In genomic region chr12:26360946-26361523, GRCm38 (mm10) we compare ENCODE assay signal across 20 mouse cellular contexts. TPM values are rescaled to one million over a fixed set of nuclear protein-coding genes. Genes with fewer than 3 reads are reported as not detected.
DNase-seq lines count a peak whose midpoint lies in the region; ATAC-seq and TF ChIP-seq lines count a peak whose summit lies in the region.
"Had no signal": no experiment of that assay in that cellular context is flagged by ENCODE, and none has a peak within 500 bp of the region (broad histone marks: within the 10 kb centered on the region; RNA-seq: fewer than 3 reads in every experiment).

No protein-coding gene starts in this region.

- no peaks in the 10 kb centered on the region for H3K36me3 ChIP-seq in stomach, embryonic 16.5 days (ENCODE audit: control insufficient read depth, insufficient read depth, low read length)
- no peaks in the 10 kb centered on the region for H3K36me3 ChIP-seq in stomach, postnatal 0 days (ENCODE audit: control insufficient read depth, insufficient read depth, low read length)
- 0 out of 2 replicates have a peak, but pooled peaks cover 2% of the 10 kb centered on the region for H3K36me3 ChIP-seq in neural tube, embryonic 15.5 days
- H3K36me3 ChIP-seq: G1E had no signal

- H3K4me2 ChIP-seq in stomach, embryonic 16.5 days (ENCODE audit: low read depth, low read length) = no peak overlapping the region
- no peak overlapping the region for H3K4me2 ChIP-seq in stomach, postnatal 0 days (replicated peaks; ENCODE audit: low read depth)
- no peak overlapping the region for H3K4me2 ChIP-seq in neural tube, embryonic 15.5 days
- H3K4me2 ChIP-seq: embryonic facial prominence, embryonic 13.5 days; forebrain, embryonic 12.5 days; heart, embryonic 11.5 days; limb, embryonic 13.5 days had no signal

- no peaks in the 10 kb centered on the region; the same call in 1 of the 2 replicates for H3K4me1 ChIP-seq in stomach, embryonic 16.5 days (ENCODE audit: control insufficient read depth, insufficient read depth, low read length)
- no peaks in the 10 kb centered on the region for H3K4me1 ChIP-seq in stomach, postnatal 0 days (replicated peaks; ENCODE audit: control insufficient read depth, insufficient read depth)
- peaks cover 22% of the 10 kb centered on the region for H3K4me1 ChIP-seq in neural tube, embryonic 15.5 days

- H3K9ac ChIP-seq in stomach, embryonic 16.5 days (ENCODE audit: low read length) = no peak overlapping the region
- H3K9ac ChIP-seq in stomach, postnatal 0 days (ENCODE audit: low read length) = no peak overlapping the region
- H3K9ac ChIP-seq in neural tube, embryonic 15.5 days (replicated peaks) = no peak overlapping the region
- H3K9ac ChIP-seq: embryonic facial prominence, embryonic 13.5 days; forebrain, embryonic 12.5 days; limb, embryonic 13.5 days had no signal

- no peak overlapping the region for H3K4me3 ChIP-seq in layer of hippocampus, adult 2 months
- H3K4me3 ChIP-seq in stomach, embryonic 16.5 days (replicated peaks; ENCODE audit: low read length) = no peak overlapping the region
- no peak overlapping the region for H3K4me3 ChIP-seq in stomach, postnatal 0 days (ENCODE audit: low read depth, low read length)
- H3K4me3 ChIP-seq in neural tube, embryonic 15.5 days (replicated peaks) = no peak overlapping the region
- H3K4me3 ChIP-seq: embryonic facial prominence, embryonic 13.5 days; forebrain, embryonic 12.5 days; left cerebral cortex, adult 2 months; limb, embryonic 13.5 days; myocyte had no signal

- H3K27me3 ChIP-seq in stomach, embryonic 16.5 days (ENCODE audit: control insufficient read depth, insufficient read depth, low read length) = no peaks in the 10 kb centered on the region
- H3K27me3 ChIP-seq in stomach, postnatal 0 days (ENCODE audit: control insufficient read depth, insufficient read depth, low read length) = no peaks in the 10 kb centered on the region
- no peaks in the 10 kb centered on the region for H3K27me3 ChIP-seq in neural tube, embryonic 15.5 days (replicated peaks)
- H3K27me3 ChIP-seq: embryonic facial prominence, embryonic 13.5 days; forebrain, embryonic 12.5 days; limb, embryonic 13.5 days had no signal

- no peak for TF ChIP-seq CTCF in layer of hippocampus, adult 2 months (conservative IDR thresholded peaks at IDR 0.05)
- TF ChIP-seq CTCF in stomach, postnatal 0 days (IDR thresholded peaks at IDR 0.05; ENCODE audit: low read depth) = no peak

- TF ChIP-seq EP300 in stomach, postnatal 0 days (optimal IDR thresholded peaks at IDR 0.05) = no peak

- H3K9me3 ChIP-seq in stomach, embryonic 16.5 days (replicated peaks; ENCODE audit: control insufficient read depth, low read length) = no peaks in the 10 kb centered on the region
- H3K9me3 ChIP-seq in stomach, postnatal 0 days (ENCODE audit: control insufficient read depth, low read length) = no peaks in the 10 kb centered on the region
- H3K9me3 ChIP-seq in neural tube, embryonic 15.5 days (replicated peaks) = no peaks in the 10 kb centered on the region
- H3K9me3 ChIP-seq: embryonic facial prominence, embryonic 13.5 days; forebrain, embryonic 12.5 days; limb, embryonic 13.5 days had no signal

- DNase-seq in heart, adult 8-10 months (ENCODE audit: low spot score) = peak; percentile 19
- no peak for DNase-seq in heart, postnatal 14 days
- DNase-seq in layer of hippocampus, adult 2 months (ENCODE audit: low spot score in 2 of 2) = peak in 1 of 2 experiments; percentile 21
- no peak for DNase-seq in layer of hippocampus, adult 11-12 months (ENCODE audit: low spot score)
- DNase-seq in stomach, postnatal 0 days (ENCODE audit: low spot score) = no peak
- no peak for DNase-seq in cerebellum, adult 11-12 months
- DNase-seq: adrenal gland, postnatal 25 days; cerebellum, postnatal 36 days; right cerebral cortex, postnatal 4 days; thymus, postnatal 14 days had no signal

- ATAC-seq in stomach, embryonic 16.5 days (ENCODE audit: insufficient read depth, low FRiP score) = no peak
- ATAC-seq in stomach, postnatal 0 days (ENCODE audit: low FRiP score, low TSS enrichment) = no peak
- ATAC-seq in neural tube, embryonic 15.5 days (ENCODE audit: low FRiP score) = no peak

- H3K27ac ChIP-seq in layer of hippocampus, adult 2 months = peak overlapping the region; percentile 5
- H3K27ac ChIP-seq in stomach, embryonic 16.5 days (ENCODE audit: low read length) = 0 out of 2 replicates have a peak overlapping the region, but pooled peaks have one; percentile 6
- no peak overlapping the region for H3K27ac ChIP-seq in stomach, postnatal 0 days (replicated peaks)
- peak overlapping the region; percentile 34; the same call in 1 of the 2 replicates for H3K27ac ChIP-seq in neural tube, embryonic 15.5 days (replicated peaks)
- H3K27ac ChIP-seq: embryonic facial prominence, embryonic 13.5 days; forebrain, embryonic 12.5 days; left cerebral cortex, adult 2 months; limb, embryonic 13.5 days; macrophage had no signal

- 74% methylated on average over 10 of the region's 10 CpGs for WGBS in stomach, embryonic 16.5 days
- 75% methylated on average over 10 of the region's 10 CpGs for WGBS in stomach, postnatal 0 days
- 54% methylated on average over 10 of the region's 10 CpGs for WGBS in neural tube, embryonic 15.5 days

- intact Hi-C loops in heart, postnatal 14 days (cut with DNase I) = no loop called here

RNA-seq across cellular contexts. Expression of gene Rnf144a, which starts 54.0 kb away (rescaled TPM):
- total RNA-seq in heart, adult 8-10 months (2022) = 10 to 100 TPM in 2 of 4 experiments, 1 to 10 TPM in 2; 4.8 to 11.7 (median 8.9) TPM
- total RNA-seq in heart, postnatal 14 days (2021) = 10 to 100 TPM; 29.9 to 31.8 TPM
- 10 to 100 TPM; 20.4 to 22.6 TPM for total RNA-seq in layer of hippocampus, adult 2 months (2021)
- 18.3 and 19.6 TPM in 2 replicates for polyA plus RNA-seq in stomach, embryonic 16.5 days (2015; fragmentation: Nextera tagmentation; extraction: Ambion mirVana)
- 5.0 and 5.9 TPM in 2 replicates for polyA plus RNA-seq in stomach, postnatal 0 days (2015; fragmentation: Nextera tagmentation; extraction: Ambion mirVana)
- 25.7 and 27.5 TPM in 2 replicates for polyA plus RNA-seq in neural tube, embryonic 15.5 days (2015; fragmentation: Nextera tagmentation; extraction: Ambion mirVana)
- polyA plus RNA-seq: G1E, myocyte had no signal
